Comparison of ENCODE assay signal across 11 mouse cellular contexts in the genomic region with DNA sequence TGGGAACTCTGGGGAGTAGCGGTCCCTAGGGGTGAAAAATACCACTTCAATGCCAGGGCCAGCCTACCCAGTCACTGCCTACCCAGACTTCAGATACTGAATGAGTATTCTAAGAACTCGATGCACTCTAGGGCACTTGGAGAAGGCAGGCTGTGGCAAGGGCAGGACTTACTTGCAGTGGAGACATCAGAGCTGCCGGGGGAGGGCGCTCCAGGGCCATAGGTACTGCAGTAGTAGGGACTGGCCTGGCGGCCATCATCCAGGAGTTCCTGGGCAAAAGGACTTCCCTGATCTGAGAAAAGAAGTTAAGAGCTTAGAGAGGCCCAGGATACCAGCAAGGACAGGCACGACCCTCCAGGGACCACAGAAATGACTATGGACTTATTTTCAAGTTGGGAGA. TPM values are rescaled to one million over a fixed set of nuclear protein-coding genes. Genes with fewer than 3 reads are reported as not detected.
A peak's percentile ranks its signal among the peaks of the same experiment; 100 is the strongest.
DNase-seq lines count a peak whose midpoint lies in the region; ATAC-seq and TF ChIP-seq lines count a peak whose summit lies in the region.
"Had no signal": no experiment of that assay in that cellular context is flagged by ENCODE, and none has a peak within 500 bp of the region (broad histone marks: within the 10 kb centered on the region; RNA-seq: fewer than 3 reads in every experiment).

No protein-coding gene starts in this region.

- no peak overlapping the region for H3K27ac ChIP-seq in CH12.LX (ENCODE audit: insufficient read depth, low read depth)
- no peak overlapping the region for H3K27ac ChIP-seq in forebrain, embryonic 13.5 days
- H3K27ac ChIP-seq: hindbrain, embryonic 15.5 days had no signal

- no peaks in the 10 kb centered on the region for H3K9me3 ChIP-seq in CH12.LX (replicated peaks; ENCODE audit: low read length)
- H3K9me3 ChIP-seq in forebrain, embryonic 13.5 days (replicated peaks) = no peaks in the 10 kb centered on the region
- H3K9me3 ChIP-seq: hindbrain, embryonic 15.5 days had no signal

- dilution Hi-C loops in CH12.LX (cut with MboI; ENCODE audit: extremely low pct_ligation_motif_present, extremely low pct_unique_long_range_greater_than_20kb, low sequenced_read_pairs) = no loop called here

- peak; percentile 31 to 65; a peak in 3 of 4 replicates for TF ChIP-seq CTCF in CH12.LX (conservative IDR thresholded peaks at IDR 0.05 in 1 of 2, IDR thresholded peaks at IDR 0.05 in 1 of 2; ENCODE audit: low read depth in 2 of 2, low read length in 2 of 2)

- peaks cover 42 to 60% of the 10 kb centered on the region in 2 experiments for H3K36me3 ChIP-seq in CH12.LX (replicated peaks in 1 of 2; ENCODE audit: control insufficient read depth in 1 of 2, insufficient read depth in 1 of 2, low read length in 1 of 2)
- no peaks in the 10 kb centered on the region for H3K36me3 ChIP-seq in forebrain, embryonic 13.5 days (ENCODE audit: poor library complexity, severe bottlenecking)
- H3K36me3 ChIP-seq: hindbrain, embryonic 15.5 days had no signal

- peaks cover 19% of the 10 kb centered on the region for H3K79me2 ChIP-seq in CH12.LX (replicated peaks; ENCODE audit: control insufficient read depth, extremely low read depth, insufficient read depth, poor library complexity, severe bottlenecking)

- no peak overlapping the region; the same call in 1 of the 2 replicates for H3K9ac ChIP-seq in CH12.LX (ENCODE audit: insufficient read depth, low read depth)
- no peak overlapping the region for H3K9ac ChIP-seq in forebrain, embryonic 13.5 days
- H3K9ac ChIP-seq: hindbrain, embryonic 15.5 days had no signal

- TF ChIP-seq RAD21 in CH12.LX (IDR thresholded peaks at IDR 0.05; ENCODE audit: low read depth, low read length) = peak; percentile 44

- peaks cover 21 to 48% of the 10 kb centered on the region in 2 experiments for H3K4me1 ChIP-seq in CH12.LX (ENCODE audit: control insufficient read depth in 1 of 2, insufficient read depth in 2 of 2)
- peaks cover 10% of the 10 kb centered on the region for H3K4me1 ChIP-seq in forebrain, embryonic 13.5 days

- 82% methylated on average over 6 of the region's 6 CpGs for WGBS in forebrain, embryonic 13.5 days

- peak; percentile 44 for DNase-seq in 3134 (ENCODE audit: extremely low read depth, insufficient read length, low spot score)
- peak; percentile 85 for DNase-seq in CH12.LX (ENCODE audit: extremely low read depth)
- peak; percentile 66 to 73 for DNase-seq in kidney, adult 8-10 months
- DNase-seq in lung, postnatal 14 days = peak; percentile 73
- DNase-seq in right cerebral cortex, postnatal 10 days (ENCODE audit: low spot score in 2 of 2) = no peak
- DNase-seq: gastrocnemius, postnatal 25 days; thymus, adult 2 months had no signal

- no peaks in the 10 kb centered on the region for H3K27me3 ChIP-seq in CH12.LX (replicated peaks)
- no peaks in the 10 kb centered on the region for H3K27me3 ChIP-seq in forebrain, embryonic 13.5 days
- H3K27me3 ChIP-seq: hindbrain, embryonic 15.5 days had no signal

- no peak for TF ChIP-seq POLR2A in CH12.LX (IDR thresholded peaks at IDR 0.05; ENCODE audit: low read depth, low read length)

- no peak for TF ChIP-seq EP300 in CH12.LX (IDR thresholded peaks at IDR 0.05; ENCODE audit: low read length)

- H3K4me2 ChIP-seq in CH12.LX (ENCODE audit: insufficient read depth, low read depth, poor library complexity, severe bottlenecking) = peak overlapping the region; percentile 58; the same call in 1 of the 2 replicates
- H3K4me2 ChIP-seq in forebrain, embryonic 13.5 days = no peak overlapping the region
- H3K4me2 ChIP-seq: hindbrain, embryonic 15.5 days had no signal

- peak overlapping the region; percentile 64 to 68 (median 68) for H3K4me3 ChIP-seq in CH12.LX (replicated peaks in 1 of 3; ENCODE audit: low read depth in 2 of 3, low read length in 2 of 3, poor library complexity in 1 of 3)
- H3K4me3 ChIP-seq in forebrain, embryonic 13.5 days = no peak overlapping the region
- H3K4me3 ChIP-seq: hindbrain, embryonic 15.5 days had no signal

- ATAC-seq in forebrain, embryonic 13.5 days = no peak
- ATAC-seq in erythroblast, adult 5-6 weeks (replicated peaks; ENCODE audit: low FRiP score, poor library complexity, severe bottlenecking) = no peak

- in situ Hi-C loops in CH12.LX (cut with MboI; ENCODE audit: low pct_ligation_motif_present, low pct_unique_long_range_greater_than_20kb, low sequenced_read_pairs) = loop anchor here (5.0 kb wide), 2 partner anchors 84 to 121 kb away; a partner anchor contains a TSS

TF ChIP-seq in CH12.LX, 34 proteins besides CTCF, POLR2A, EP300 and RAD21:
- TF ChIP-seq KAT2A (IDR thresholded peaks at IDR 0.05; ENCODE audit: insufficient replicate concordance, low read length) (no peak), SIN3A (IDR thresholded peaks at IDR 0.05; ENCODE audit: low read length) (no peak), SMC3 (IDR thresholded peaks at IDR 0.05; ENCODE audit: low read depth, low read length) (peak; percentile 48), GABPA (IDR thresholded peaks at IDR 0.05; ENCODE audit: insufficient replicate concordance, low read depth, low read length) (no peak), HCFC1 (IDR thresholded peaks at IDR 0.05; ENCODE audit: low read depth, low read length) (no peak), JUND (conservative IDR thresholded peaks at IDR 0.05; ENCODE audit: low read depth, low read length) (no peak)

RNA-seq across cellular contexts. Expression of a gene that starts 2.1 kb away (rescaled TPM):
- total RNA-seq in CH12.LX (2012; rRNA removed) (26.0 and 28.6 TPM in 2 replicates), CH12.LX (2014; rRNA removed) (13.1 and 14.6 TPM in 2 replicates)
- 46.9 and 52.1 TPM in 2 replicates for polyA plus RNA-seq in CH12.LX (2012; ENCODE audit: insufficient read length, low read depth)
- 0.22 and 0.34 TPM in 2 replicates for polyA plus RNA-seq in forebrain, embryonic 13.5 days (2015; fragmentation: Nextera tagmentation; extraction: Ambion mirVana)
- not detected in 2 replicates for total RNA-seq in erythroblast, adult 5-6 weeks (2015; ENCODE audit: low replicate concordance)
- total RNA-seq in erythroblast, adult 5-6 weeks (2017; ENCODE audit: low replicate concordance) = not detected in 2 replicates
- total RNA-seq: left cerebral cortex, postnatal 36 days had no signal

RNA-seq across cellular contexts. Expression of a gene that starts 27.6 kb away (rescaled TPM):
- total RNA-seq in CH12.LX (2012; rRNA removed) = 72.6 and 78.7 TPM in 2 replicates
- 73.8 and 77.1 TPM in 2 replicates for total RNA-seq in CH12.LX (2014; rRNA removed)
- 118 and 123 TPM in 2 replicates for polyA plus RNA-seq in CH12.LX (2012; ENCODE audit: insufficient read length, low read depth)
- polyA plus RNA-seq in forebrain, embryonic 13.5 days (2015; fragmentation: Nextera tagmentation; extraction: Ambion mirVana) = 86.2 and 90.3 TPM in 2 replicates
- 19.4 and 26.9 TPM in 2 replicates for total RNA-seq in erythroblast, adult 5-6 weeks (2015; ENCODE audit: low replicate concordance)
- total RNA-seq in erythroblast, adult 5-6 weeks (2017; ENCODE audit: low replicate concordance) = 15.3 and 18.6 TPM in 2 replicates

RNA-seq across cellular contexts. Expression of a gene that starts 57.3 kb away (rescaled TPM):
- 126 and 180 TPM in 2 replicates for total RNA-seq in CH12.LX (2012; rRNA removed)
- 238 and 272 TPM in 2 replicates for total RNA-seq in CH12.LX (2014; rRNA removed)
- polyA plus RNA-seq in CH12.LX (2012; ENCODE audit: insufficient read length, low read depth) = 341 and 372 TPM in 2 replicates
- 167 and 179 TPM in 2 replicates for polyA plus RNA-seq in forebrain, embryonic 13.5 days (2015; fragmentation: Nextera tagmentation; extraction: Ambion mirVana)
- total RNA-seq in erythroblast, adult 5-6 weeks (2015; ENCODE audit: low replicate concordance) = 15.8 and 34.1 TPM in 2 replicates
- 3.3 TPM in 2 replicates for total RNA-seq in erythroblast, adult 5-6 weeks (2017; ENCODE audit: low replicate concordance)

Comparison
In these comparisons a context has a peak if more than half of its experiments do, and no peak if none do; other contexts are left out.
1. DNase-seq: peak in 3134 (single experiment), CH12.LX (single experiment), kidney, adult 8-10 months (2 of 2) and lung, postnatal 14 days (single experiment); none in right cerebral cortex, postnatal 10 days (0 of 2).
2. RNA of a gene that starts 2.1 kb away (total RNA-seq): 13.1 to 28.6 TPM in CH12.LX; not detected in erythroblast, adult 5-6 weeks; every median in the first group is over 10 times any median in the second.